Mouse (Mus musculus): ENCODE data around the gene Nlrp3. TPM values are rescaled to one million over a fixed set of nuclear protein-coding genes. Genes with fewer than 3 reads are reported as not detected.
"Not testable (repeated sequence)": the region's sequence is repeated elsewhere in the genome, so short reads cannot be mapped to it uniquely, and the experiment has no call there.

The Nlrp3 gene
- polyA plus RNA-seq, 1 experiment from 2014 or later: 0.35 TPM

DNA sequence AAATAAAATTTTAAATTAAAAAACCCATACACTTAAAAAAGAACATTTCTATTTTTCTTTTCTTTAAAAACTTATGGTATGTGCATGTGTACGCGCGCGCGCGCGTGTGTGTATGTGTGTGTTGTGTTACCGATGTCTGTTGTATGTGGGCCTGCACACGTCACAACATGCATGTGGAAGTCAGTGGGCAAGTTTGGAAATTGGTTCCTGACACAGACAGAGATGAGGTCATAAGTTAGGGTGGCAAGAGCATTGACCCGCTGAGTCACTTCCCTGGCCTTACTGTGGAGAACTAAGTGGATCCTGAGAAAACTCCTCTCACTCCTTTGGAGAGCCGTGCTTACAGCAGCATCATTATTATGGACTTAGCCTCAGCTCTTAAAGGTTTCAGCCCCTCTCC, 12.8 kb downstream of the Nlrp3 start:
- Histone ChIP-seq H3K36me3 (ENCODE audit: control insufficient read depth, insufficient read depth, low read length) (no peaks in the 10 kb centered on the region), H3K9me3 (ENCODE audit: control insufficient read depth, low read length) (no peaks in the 10 kb centered on the region), H3K9ac (ENCODE audit: low read depth, low read length) (no peak overlapping the region), H3K27me3 (replicated peaks; ENCODE audit: control insufficient read depth, insufficient read depth, low read length) (no peaks in the 10 kb centered on the region), H3K4me2 (ENCODE audit: low read depth, low read length) (no peak overlapping the region), H3K4me1 (ENCODE audit: control insufficient read depth, insufficient read depth, low read length) (no peaks in the 10 kb centered on the region), H3K27ac (ENCODE audit: low read length) (no peak overlapping the region), H3K4me3 (ENCODE audit: low read length) (no peak overlapping the region)
- no peak for ATAC-seq
- WGBS: 96% methylated on average over 11 of the region's 11 CpGs

DNA sequence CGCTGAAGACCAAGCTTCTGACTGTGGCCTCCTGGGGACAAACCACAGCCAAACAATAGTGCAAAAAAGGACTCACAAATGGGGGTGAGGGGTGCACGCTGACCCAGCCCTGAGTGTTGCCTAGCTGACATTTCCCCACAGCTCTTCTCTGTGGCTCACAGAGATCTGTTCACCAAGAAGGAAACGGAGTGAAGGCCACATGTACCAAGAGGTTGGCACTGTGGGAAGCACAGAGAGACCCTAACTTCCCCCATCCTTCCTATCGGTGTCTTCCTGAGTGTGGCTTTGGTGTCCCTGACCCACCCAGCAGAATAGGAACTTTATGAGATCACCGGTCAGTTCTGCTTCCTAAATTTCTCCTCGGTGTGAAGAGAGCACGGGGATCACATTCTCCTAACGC, 13.2 kb downstream of the Nlrp3 start:
- ATAC-seq: no peak
- Histone ChIP-seq H3K27me3 (replicated peaks; ENCODE audit: control insufficient read depth, insufficient read depth, low read length) (no peaks in the 10 kb centered on the region), H3K4me3 (ENCODE audit: low read length) (no peak overlapping the region), H3K9ac (ENCODE audit: low read depth, low read length) (no peak overlapping the region), H3K4me2 (ENCODE audit: low read depth, low read length) (no peak overlapping the region), H3K27ac (ENCODE audit: low read length) (no peak overlapping the region), H3K4me1 (ENCODE audit: control insufficient read depth, insufficient read depth, low read length) (no peaks in the 10 kb centered on the region), H3K36me3 (ENCODE audit: control insufficient read depth, insufficient read depth, low read length) (no peaks in the 10 kb centered on the region), H3K9me3 (ENCODE audit: control insufficient read depth, low read length) (no peaks in the 10 kb centered on the region)
- WGBS: 84% methylated on average over 8 of the region's 8 CpGs

DNA sequence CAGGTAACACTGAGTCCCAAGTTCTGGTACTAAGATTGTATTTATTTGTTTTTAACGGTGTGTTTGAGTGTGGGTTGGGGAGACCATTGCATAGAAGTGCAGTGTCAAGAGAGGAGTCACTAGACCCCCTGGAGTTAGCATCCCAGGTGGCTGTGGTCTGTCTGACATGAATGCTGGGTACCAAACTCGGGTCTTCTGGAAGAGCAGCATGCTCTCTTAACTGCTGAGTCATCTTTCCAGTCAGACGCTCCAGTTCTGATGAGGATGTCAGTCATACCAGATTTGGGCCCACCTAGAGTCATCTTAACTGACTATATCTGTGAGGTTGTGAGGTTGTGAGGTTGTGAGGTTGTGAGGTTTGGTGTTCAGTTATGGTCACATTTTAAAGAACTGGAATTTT, 19.5 kb downstream of the Nlrp3 start:
- no peak overlapping the region for H3K9ac ChIP-seq (ENCODE audit: low read depth, low read length)
- H3K4me2 ChIP-seq (ENCODE audit: low read depth, low read length): no peak overlapping the region
- no peak overlapping the region for H3K27ac ChIP-seq (ENCODE audit: low read length)
- ATAC-seq: no peak
- H3K27me3 ChIP-seq (replicated peaks; ENCODE audit: control insufficient read depth, insufficient read depth, low read length): no peaks in the 10 kb centered on the region
- no peaks in the 10 kb centered on the region for H3K36me3 ChIP-seq (ENCODE audit: control insufficient read depth, insufficient read depth, low read length)
- 75% methylated on average over 3 of the region's 3 CpGs for WGBS
- H3K4me1 ChIP-seq (ENCODE audit: control insufficient read depth, insufficient read depth, low read length): no peaks in the 10 kb centered on the region
- no peak overlapping the region for H3K4me3 ChIP-seq (ENCODE audit: low read length)
- H3K9me3 ChIP-seq (ENCODE audit: control insufficient read depth, low read length): no peaks in the 10 kb centered on the region

DNA sequence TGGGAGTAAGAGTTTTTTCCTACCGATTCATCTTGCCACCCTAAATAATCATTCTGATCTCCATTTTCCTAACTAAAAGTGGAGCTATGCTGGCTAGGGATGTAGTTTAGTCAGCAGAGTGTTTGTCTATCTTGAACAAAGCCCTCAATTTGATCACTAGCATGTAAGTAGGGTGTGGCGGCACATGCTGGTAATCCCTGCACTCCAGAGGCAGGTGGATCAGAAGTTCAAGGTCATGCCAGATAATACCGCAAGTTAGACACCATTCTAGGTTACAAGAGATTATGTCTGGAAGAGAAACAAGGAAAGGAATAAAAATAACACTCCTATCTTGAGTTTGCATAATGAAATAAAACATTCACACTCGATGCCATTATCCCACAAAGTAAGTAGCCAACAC, 21.0 kb downstream of the Nlrp3 start:
- Histone ChIP-seq H3K36me3 (ENCODE audit: control insufficient read depth, insufficient read depth, low read length) (no peaks in the 10 kb centered on the region), H3K4me2 (ENCODE audit: low read depth, low read length) (no peak overlapping the region), H3K4me3 (ENCODE audit: low read length) (no peak overlapping the region), H3K27ac (ENCODE audit: low read length) (no peak overlapping the region), H3K9ac (ENCODE audit: low read depth, low read length) (no peak overlapping the region), H3K27me3 (replicated peaks; ENCODE audit: control insufficient read depth, insufficient read depth, low read length) (no peaks in the 10 kb centered on the region), H3K4me1 (ENCODE audit: control insufficient read depth, insufficient read depth, low read length) (no peaks in the 10 kb centered on the region), H3K9me3 (ENCODE audit: control insufficient read depth, low read length) (no peaks in the 10 kb centered on the region)
- ATAC-seq: no peak
- WGBS: 89% methylated on average over 4 of the region's 4 CpGs

DNA sequence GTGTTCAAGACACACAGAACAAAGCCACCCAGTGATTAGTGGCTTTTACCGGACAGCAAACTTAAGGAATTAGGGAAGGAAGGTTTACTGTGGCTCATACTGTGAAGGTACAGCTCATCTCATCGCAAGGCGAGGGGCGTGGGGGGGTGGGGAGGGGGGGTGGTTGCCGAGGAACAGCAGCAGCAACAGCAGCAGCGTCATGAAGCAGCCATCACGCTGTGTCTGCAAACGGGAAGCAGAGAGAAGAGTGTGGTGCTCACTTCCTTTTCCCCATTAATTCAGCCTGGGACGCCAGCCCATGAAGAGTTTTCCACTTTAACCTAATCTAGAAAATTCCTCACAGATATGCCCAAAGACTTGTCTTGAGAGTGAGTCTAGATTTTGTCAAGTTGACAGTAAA, 21.5 kb downstream of the Nlrp3 start:
- Histone ChIP-seq H3K4me2 (ENCODE audit: low read depth, low read length) (no peak overlapping the region), H3K4me3 (ENCODE audit: low read length) (no peak overlapping the region), H3K27ac (ENCODE audit: low read length) (no peak overlapping the region), H3K27me3 (replicated peaks; ENCODE audit: control insufficient read depth, insufficient read depth, low read length) (no peaks in the 10 kb centered on the region), H3K9me3 (ENCODE audit: control insufficient read depth, low read length) (no peaks in the 10 kb centered on the region), H3K4me1 (ENCODE audit: control insufficient read depth, insufficient read depth, low read length) (no peaks in the 10 kb centered on the region), H3K36me3 (ENCODE audit: control insufficient read depth, insufficient read depth, low read length) (no peaks in the 10 kb centered on the region), H3K9ac (ENCODE audit: low read depth, low read length) (no peak overlapping the region)
- no peak for ATAC-seq
- 63% methylated on average over 9 of the region's 9 CpGs for WGBS

DNA sequence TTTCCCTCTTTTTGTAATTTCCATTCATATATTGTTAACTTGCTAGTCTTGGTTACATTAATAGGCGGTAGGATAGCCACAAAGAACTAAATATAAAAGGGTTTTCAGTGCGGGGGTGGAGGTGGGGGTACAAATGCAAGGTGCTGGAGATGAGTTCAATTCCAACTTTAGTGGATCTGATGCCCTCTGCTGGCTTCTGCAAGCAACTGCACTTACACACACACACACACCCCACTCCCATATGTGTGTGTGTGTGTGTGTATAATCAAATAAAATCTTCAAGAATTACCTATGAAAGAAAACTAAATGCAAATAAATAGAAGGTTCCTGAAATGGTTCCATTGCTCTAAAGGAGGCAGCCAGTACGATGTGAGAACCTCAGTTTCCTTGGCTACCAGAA, 27.9 kb downstream of the Nlrp3 start:
- no peaks in the 10 kb centered on the region for H3K36me3 ChIP-seq (ENCODE audit: control insufficient read depth, insufficient read depth, low read length)
- ATAC-seq: no peak
- no peaks in the 10 kb centered on the region for H3K4me1 ChIP-seq (ENCODE audit: control insufficient read depth, insufficient read depth, low read length)
- WGBS: 67% methylated on average over 3 of the region's 3 CpGs
- H3K9ac ChIP-seq (ENCODE audit: low read depth, low read length): no peak overlapping the region
- H3K4me3 ChIP-seq (ENCODE audit: low read length): no peak overlapping the region
- H3K27ac ChIP-seq (ENCODE audit: low read length): no peak overlapping the region
- H3K27me3 ChIP-seq (replicated peaks; ENCODE audit: control insufficient read depth, insufficient read depth, low read length): peaks cover 5% of the 10 kb centered on the region; the same call in 1 of the 2 replicates
- H3K4me2 ChIP-seq (ENCODE audit: low read depth, low read length): no peak overlapping the region
- H3K9me3 ChIP-seq (ENCODE audit: control insufficient read depth, low read length): no peaks in the 10 kb centered on the region

DNA sequence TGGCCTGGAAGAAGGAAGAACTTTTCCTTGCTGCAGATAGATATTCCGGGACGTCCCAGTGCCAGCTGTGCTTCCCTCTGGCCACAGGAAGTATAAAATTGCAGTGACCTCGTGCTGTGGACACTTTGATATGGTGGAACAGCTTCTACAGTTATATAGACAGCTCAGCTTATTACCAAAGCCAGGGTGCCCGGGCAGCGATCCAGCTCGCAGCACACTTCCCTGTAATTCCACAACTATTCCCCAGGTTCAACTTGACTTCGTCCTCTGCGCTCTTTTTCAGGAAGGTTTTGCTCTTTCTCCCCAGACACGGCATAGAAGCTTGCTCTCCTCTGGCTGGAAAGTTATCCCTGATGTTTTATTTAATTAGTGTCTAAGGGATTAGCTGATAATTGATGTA, 34.4 kb downstream of the Nlrp3 start:
- no peak overlapping the region for H3K27ac ChIP-seq (ENCODE audit: low read length)
- ATAC-seq: no peak
- H3K36me3 ChIP-seq (ENCODE audit: control insufficient read depth, insufficient read depth, low read length): no peaks in the 10 kb centered on the region
- H3K4me2 ChIP-seq (ENCODE audit: low read depth, low read length): no peak overlapping the region
- no peaks in the 10 kb centered on the region for H3K9me3 ChIP-seq (ENCODE audit: control insufficient read depth, low read length)
- 55% methylated on average over 9 of the region's 9 CpGs for WGBS
- peaks cover 5% of the 10 kb centered on the region; the same call in 1 of the 2 replicates for H3K27me3 ChIP-seq (replicated peaks; ENCODE audit: control insufficient read depth, insufficient read depth, low read length)
- no peak overlapping the region for H3K9ac ChIP-seq (ENCODE audit: low read depth, low read length)
- H3K4me1 ChIP-seq (ENCODE audit: control insufficient read depth, insufficient read depth, low read length): no peaks in the 10 kb centered on the region
- H3K4me3 ChIP-seq (ENCODE audit: low read length): no peak overlapping the region

DNA sequence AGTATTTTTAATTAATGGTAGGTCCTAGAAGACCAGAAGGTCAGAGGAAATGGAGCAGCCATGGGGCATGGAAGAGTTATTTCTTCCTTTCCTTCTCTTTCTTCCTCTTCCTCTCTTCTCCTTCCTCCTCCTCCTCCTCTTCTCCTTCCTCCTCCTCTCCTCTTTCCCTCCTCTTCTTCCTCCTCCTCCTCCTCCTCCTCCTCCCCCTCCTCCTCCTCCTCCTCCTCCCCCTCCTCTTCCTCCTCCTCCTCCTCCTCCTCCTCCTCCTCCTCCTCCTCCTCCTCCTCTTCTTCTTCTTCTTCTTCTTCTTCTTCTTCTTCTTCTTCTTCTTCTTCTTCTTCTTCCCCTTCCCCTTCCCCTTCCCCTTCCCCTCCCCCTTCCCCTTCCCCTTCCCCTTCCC, 34.8 kb downstream of the Nlrp3 start, which contains the start of gene Olfr222:
Gene Olfr222, minus strand, starts transcription at position 101 of the 400 bp plus-strand sequence.
- H3K4me3 ChIP-seq (ENCODE audit: low read length); H3K4me2 ChIP-seq (ENCODE audit: low read depth, low read length); H3K36me3 ChIP-seq (ENCODE audit: control insufficient read depth, insufficient read depth, low read length); H3K4me1 ChIP-seq (ENCODE audit: control insufficient read depth, insufficient read depth, low read length); ATAC-seq; H3K27ac ChIP-seq (ENCODE audit: low read length); H3K27me3 ChIP-seq (replicated peaks; ENCODE audit: control insufficient read depth, insufficient read depth, low read length); H3K9ac ChIP-seq (ENCODE audit: low read depth, low read length); H3K9me3 ChIP-seq (ENCODE audit: control insufficient read depth, low read length): not testable (repeated sequence)

DNA sequence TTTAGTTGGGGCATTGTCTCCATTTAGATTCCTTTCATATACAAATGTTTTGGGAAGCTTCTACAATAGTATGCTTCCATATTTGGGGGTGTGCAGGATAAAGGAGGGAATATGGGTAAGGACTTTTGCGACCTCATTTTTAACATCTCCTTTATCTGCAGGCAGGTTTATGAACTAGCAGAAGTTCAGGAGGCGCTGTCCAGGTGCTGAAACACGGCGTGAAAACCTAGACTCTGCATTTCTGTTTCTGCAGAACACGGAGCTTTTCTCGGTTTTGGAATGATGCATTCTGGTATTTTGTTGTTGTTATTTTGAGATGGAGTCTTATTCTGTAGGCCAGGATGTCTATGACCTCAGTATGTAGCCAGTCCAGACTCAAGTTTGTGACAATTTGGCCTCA, 43.2 kb downstream of the Nlrp3 start:
- H3K4me1 ChIP-seq (ENCODE audit: control insufficient read depth, insufficient read depth, low read length): no peaks in the 10 kb centered on the region
- WGBS: 21% methylated on average over 6 of the region's 6 CpGs
- H3K36me3 ChIP-seq (ENCODE audit: control insufficient read depth, insufficient read depth, low read length): no peaks in the 10 kb centered on the region
- no peak overlapping the region for H3K9ac ChIP-seq (ENCODE audit: low read depth, low read length)
- no peaks in the 10 kb centered on the region for H3K9me3 ChIP-seq (ENCODE audit: control insufficient read depth, low read length)
- no peak overlapping the region for H3K27ac ChIP-seq (ENCODE audit: low read length)
- no peaks in the 10 kb centered on the region for H3K27me3 ChIP-seq (replicated peaks; ENCODE audit: control insufficient read depth, insufficient read depth, low read length)
- H3K4me2 ChIP-seq (ENCODE audit: low read depth, low read length): no peak overlapping the region
- H3K4me3 ChIP-seq (ENCODE audit: low read length): no peak overlapping the region
- ATAC-seq: no peak

DNA sequence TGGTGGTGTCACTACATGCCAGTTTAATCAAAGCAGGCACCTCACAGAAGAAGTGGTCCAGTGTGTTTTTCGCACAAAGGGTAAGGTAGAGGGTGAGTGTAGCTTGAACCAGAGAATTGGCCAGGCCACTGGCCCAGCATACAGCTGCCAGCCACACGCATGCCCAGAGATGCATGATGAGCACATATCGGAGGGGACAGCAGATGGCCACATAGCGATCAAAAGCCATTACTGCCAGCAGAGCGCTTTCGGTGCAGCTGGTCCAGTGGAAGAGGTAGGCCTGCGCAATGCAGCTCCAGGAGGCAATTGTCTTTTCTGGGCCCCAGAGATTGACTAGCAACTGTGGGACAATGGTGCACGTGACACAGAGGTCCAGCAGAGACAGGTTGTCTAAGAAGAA, 48.1 kb downstream of the Nlrp3 start:
- no peak overlapping the region for H3K27ac ChIP-seq (ENCODE audit: low read length)
- no peaks in the 10 kb centered on the region for H3K36me3 ChIP-seq (ENCODE audit: control insufficient read depth, insufficient read depth, low read length)
- no peaks in the 10 kb centered on the region for H3K4me1 ChIP-seq (ENCODE audit: control insufficient read depth, insufficient read depth, low read length)
- H3K4me3 ChIP-seq (ENCODE audit: low read length): no peak overlapping the region
- no peak overlapping the region for H3K9ac ChIP-seq (ENCODE audit: low read depth, low read length)
- H3K9me3 ChIP-seq (ENCODE audit: control insufficient read depth, low read length): no peaks in the 10 kb centered on the region
- WGBS: 86% methylated on average over 8 of the region's 8 CpGs
- H3K27me3 ChIP-seq (replicated peaks; ENCODE audit: control insufficient read depth, insufficient read depth, low read length): no peaks in the 10 kb centered on the region
- no peak for ATAC-seq
- no peak overlapping the region for H3K4me2 ChIP-seq (ENCODE audit: low read depth, low read length)

All from intestine, embryonic 16.5 days (tissue).